Mouse (Mus musculus) limb, embryonic 12.5 days (tissue): ENCODE data around the gene Cdk5rap2. TPM values are rescaled to one million over a fixed set of nuclear protein-coding genes. Genes with fewer than 3 reads are reported as not detected.

Experiments used
- ATAC-seq: fragments of 200-750 bp; cut with Nextera tagmentation; 2 replicates; pipeline ENCODE4 v1.8.0; 2017; ENCODE audit warnings: low read depth, moderate TSS enrichment; ENCODE audit not compliant: insufficient number of reproducible peaks, insufficient read depth, low FRiP score, low TSS enrichment
- H3K27ac ChIP-seq: fragments of 300-500 bp; sonication (generic); 2 replicates; pipeline ENCODE4 v1.5.1; 2016; ENCODE audit warnings: mild to moderate bottlenecking, moderate library complexity
- H3K27me3 ChIP-seq: fragments of 300-500 bp; sonication (generic); 2 replicates; pipeline ENCODE4 v1.6.1; 2016; ENCODE audit warnings: mild to moderate bottlenecking, moderate library complexity
- H3K36me3 ChIP-seq: fragments of 300-500 bp; sonication (generic); 2 replicates; pipeline ENCODE4 v1.6.1; 2016; ENCODE audit warnings: mild to moderate bottlenecking, moderate library complexity
- H3K4me1 ChIP-seq: fragments of 300-500 bp; sonication (generic); replicated peaks from 2 replicates; pipeline ENCODE4 v1.6.1; 2016
- H3K4me2 ChIP-seq: fragments of 300-500 bp; sonication (generic); 2 replicates; pipeline ENCODE4 v1.6.1; 2016; ENCODE audit warnings: mild to moderate bottlenecking, moderate library complexity
- H3K4me3 ChIP-seq: fragments of 300-500 bp; sonication (generic); replicated peaks from 2 replicates; pipeline ENCODE4 v1.5.1; 2016; ENCODE audit warnings: mild to moderate bottlenecking
- H3K9ac ChIP-seq: fragments of 300-500 bp; sonication (generic); replicated peaks from 2 replicates; pipeline ENCODE4 v1.6.1; 2016; ENCODE audit warnings: mild to moderate bottlenecking, moderate library complexity
- H3K9me3 ChIP-seq: fragments of 300-500 bp; sonication (generic); 2 replicates; pipeline ENCODE4 v1.6.1; 2016; ENCODE audit warnings: mild to moderate bottlenecking, moderate library complexity
- WGBS: fragments of 180-500 bp; shearing (Covaris S2); methylation state at CpG from one replicate; pipeline ENCODE4 v1.1.7; 2016; 5-methylcytosine and 5-hydroxymethylcytosine counted together
- polyA plus RNA-seq: library from polyadenylated mRNA; unstranded; fragments of >200 nt; fragmentation: Nextera tagmentation; extraction: Ambion mirVana; gene quantifications from 2 replicates; pipeline ENCODE4 v1.2.1, GENCODE M21; 2016

Cdk5rap2 gene
- polyA plus RNA-seq, 1 experiment from 2014 or later, result 33.7 TPM

GRCm38 (mm10) chr4:70260419-70260807 is 149.8 kb downstream of the Cdk5rap2 start:
- no peaks in the 10 kb centered on the region for H3K9me3 ChIP-seq
- H3K4me1 ChIP-seq, result no peaks in the 10 kb centered on the region
- no peak overlapping the region for H3K9ac ChIP-seq
- H3K4me3 ChIP-seq, result no peak overlapping the region
- H3K27me3 ChIP-seq, result no peaks in the 10 kb centered on the region
- no peak for ATAC-seq
- 90% methylated on average over 11 of the region's 11 CpGs for WGBS
- H3K36me3 ChIP-seq, result peaks cover 75% of the 10 kb centered on the region
- H3K27ac ChIP-seq, result no peak overlapping the region
- no peak overlapping the region for H3K4me2 ChIP-seq

GRCm38 (mm10) chr4:70259726-70260418 is 150.4 kb downstream of the Cdk5rap2 start:
- no peak overlapping the region for H3K9ac ChIP-seq
- H3K4me1 ChIP-seq, result no peaks in the 10 kb centered on the region
- no peak overlapping the region for H3K4me3 ChIP-seq
- H3K36me3 ChIP-seq, result peaks cover 80% of the 10 kb centered on the region
- WGBS, result 85% methylated on average over 3 of the region's 3 CpGs
- ATAC-seq, result no peak
- no peaks in the 10 kb centered on the region for H3K9me3 ChIP-seq
- no peak overlapping the region for H3K4me2 ChIP-seq
- no peak overlapping the region for H3K27ac ChIP-seq
- no peaks in the 10 kb centered on the region for H3K27me3 ChIP-seq

- Histone ChIP-seq H3K27ac (no peak overlapping the region), H3K4me3 (no peak overlapping the region), H3K9ac (no peak overlapping the region), H3K4me1 (no peaks in the 10 kb centered on the region), H3K36me3 (peaks cover 79% of the 10 kb centered on the region), H3K9me3 (no peaks in the 10 kb centered on the region), H3K27me3 (no peaks in the 10 kb centered on the region), H3K4me2 (no peak overlapping the region)
- ATAC-seq, result no peak
- WGBS, result 80% methylated on average over 9 of the region's 9 CpGs
These were observed 151.4 kb downstream of the Cdk5rap2 start for GRCm38 (mm10) chr4:70258826-70259225.

GRCm38 (mm10) chr4:70258205-70258604 is 152.0 kb downstream of the Cdk5rap2 start:
- 92% methylated on average over 6 of the region's 6 CpGs for WGBS
- H3K4me3 ChIP-seq, result no peak overlapping the region

GRCm38 (mm10) chr4:70251782-70252181 is 158.5 kb downstream of the Cdk5rap2 start:
- Histone ChIP-seq H3K9ac (no peak overlapping the region), H3K27me3 (no peaks in the 10 kb centered on the region), H3K4me1 (no peaks in the 10 kb centered on the region), H3K4me2 (no peak overlapping the region), H3K4me3 (no peak overlapping the region), H3K36me3 (peaks cover 64% of the 10 kb centered on the region), H3K9me3 (no peaks in the 10 kb centered on the region), H3K27ac (no peak overlapping the region)
- ATAC-seq, result no peak
- WGBS, result 84% methylated on average over 5 of the region's 5 CpGs

More at GRCm38 (mm10) chr4:70258205-70258604, 152.0 kb downstream of the Cdk5rap2 start:
- no peak for ATAC-seq
- Histone ChIP-seq H3K27ac (no peak overlapping the region), H3K4me1 (no peaks in the 10 kb centered on the region), H3K27me3 (no peaks in the 10 kb centered on the region), H3K36me3 (peaks cover 78% of the 10 kb centered on the region), H3K9me3 (no peaks in the 10 kb centered on the region), H3K4me2 (no peak overlapping the region), H3K9ac (no peak overlapping the region)

GRCm38 (mm10) chr4:70245706-70246105 is 164.5 kb downstream of the Cdk5rap2 start:
- Histone ChIP-seq H3K9me3 (no peaks in the 10 kb centered on the region), H3K27ac (no peak overlapping the region), H3K36me3 (peaks cover 77% of the 10 kb centered on the region), H3K4me3 (no peak overlapping the region), H3K27me3 (no peaks in the 10 kb centered on the region), H3K4me2 (no peak overlapping the region), H3K4me1 (peaks cover 7% of the 10 kb centered on the region; the same call in 1 of the 2 replicates), H3K9ac (no peak overlapping the region)
- no peak for ATAC-seq
- WGBS, result 78% methylated on average over 6 of the region's 6 CpGs

- Histone ChIP-seq H3K9me3 (no peaks in the 10 kb centered on the region), H3K27me3 (no peaks in the 10 kb centered on the region), H3K36me3 (peaks cover 86% of the 10 kb centered on the region), H3K27ac (no peak overlapping the region; the same call in 1 of the 2 replicates), H3K4me2 (no peak overlapping the region), H3K4me1 (peaks cover 7% of the 10 kb centered on the region; the same call in 1 of the 2 replicates), H3K4me3 (no peak overlapping the region), H3K9ac (no peak overlapping the region)
- 55% methylated on average over 3 of the region's 3 CpGs for WGBS
- no peak; the same call in 1 of the 2 replicates for ATAC-seq
These were observed 166.6 kb downstream of the Cdk5rap2 start for GRCm38 (mm10) chr4:70243561-70244120.

GRCm38 (mm10) chr4:70239731-70240130 is 170.5 kb downstream of the Cdk5rap2 start:
- Histone ChIP-seq H3K36me3 (peaks cover 90% of the 10 kb centered on the region), H3K4me1 (peaks cover 7% of the 10 kb centered on the region; the same call in 1 of the 2 replicates), H3K27me3 (no peaks in the 10 kb centered on the region), H3K9ac (no peak overlapping the region), H3K27ac (no peak overlapping the region), H3K4me3 (no peak overlapping the region), H3K4me2 (no peak overlapping the region), H3K9me3 (no peaks in the 10 kb centered on the region)
- 93% methylated on average over 7 of the region's 7 CpGs for WGBS
- no peak for ATAC-seq

GRCm38 (mm10) chr4:70238862-70239261 is 171.4 kb downstream of the Cdk5rap2 start:
- no peak overlapping the region for H3K4me2 ChIP-seq
- H3K27me3 ChIP-seq, result no peaks in the 10 kb centered on the region
- ATAC-seq, result no peak
- no peak overlapping the region for H3K9ac ChIP-seq
- H3K9me3 ChIP-seq, result no peaks in the 10 kb centered on the region
- H3K27ac ChIP-seq, result no peak overlapping the region
- H3K4me3 ChIP-seq, result no peak overlapping the region
- 93% methylated on average over 6 of the region's 6 CpGs for WGBS
- peaks cover 2% of the 10 kb centered on the region; the same call in 1 of the 2 replicates for H3K4me1 ChIP-seq
- peaks cover 90% of the 10 kb centered on the region for H3K36me3 ChIP-seq

GRCm38 (mm10) chr4:70232383-70232782 is 177.9 kb downstream of the Cdk5rap2 start:
- Histone ChIP-seq H3K27me3 (no peaks in the 10 kb centered on the region), H3K4me2 (no peak overlapping the region), H3K9ac (no peak overlapping the region), H3K36me3 (peaks cover 78% of the 10 kb centered on the region), H3K27ac (no peak overlapping the region), H3K9me3 (no peaks in the 10 kb centered on the region), H3K4me1 (no peaks in the 10 kb centered on the region), H3K4me3 (no peak overlapping the region)
- no peak for ATAC-seq
- WGBS, result 94% methylated on average over 3 of the region's 3 CpGs

GRCm38 (mm10) chr4:70229874-70230273 is 180.4 kb downstream of the Cdk5rap2 start:
- ATAC-seq, result no peak
- WGBS, result 89% methylated on average over 4 of the region's 4 CpGs
- H3K9ac ChIP-seq, result no peak overlapping the region
- no peaks in the 10 kb centered on the region for H3K4me1 ChIP-seq
- no peak overlapping the region for H3K4me3 ChIP-seq
- H3K36me3 ChIP-seq, result peaks cover 86% of the 10 kb centered on the region
- no peak overlapping the region for H3K4me2 ChIP-seq
- H3K27me3 ChIP-seq, result no peaks in the 10 kb centered on the region
- H3K9me3 ChIP-seq, result no peaks in the 10 kb centered on the region
- H3K27ac ChIP-seq, result no peak overlapping the region
